Mouse (Mus musculus) liver, postnatal 0 days (tissue): ENCODE data around the gene Eepd1. TPM values are rescaled to one million over a fixed set of nuclear protein-coding genes. Genes with fewer than 3 reads are reported as not detected.
"Not testable (repeated sequence)": the region's sequence is repeated elsewhere in the genome, so short reads cannot be mapped to it uniquely, and the experiment has no call there.

Source experiments
- ATAC-seq: fragments of 200-750 bp; cut with Nextera tagmentation; 2 replicates; pipeline ENCODE4 v1.8.0; 2017; ENCODE audit warnings: mild to moderate bottlenecking, moderate library complexity
- DNase-seq: peaks from one replicate; pipeline ENCODE4 v3.0.0-alpha.2; 2016
- H3K27ac ChIP-seq: fragments of 300-500 bp; sonication (generic); 2 replicates; pipeline ENCODE4 v1.5.1; 2014; ENCODE audit warnings: antibody characterized with exemption, moderate library complexity, mild to moderate bottlenecking, low read depth
- H3K27me3 ChIP-seq: fragments of 300-500 bp; sonication (generic); 2 replicates; pipeline ENCODE4 v1.6.1; 2014; ENCODE audit warnings: low read length, control low read depth, mixed read lengths; ENCODE audit not compliant: insufficient read depth
- H3K36me3 ChIP-seq: fragments of 300-500 bp; sonication (generic); replicated peaks from 2 replicates; pipeline ENCODE4 v1.6.1; 2014; ENCODE audit warnings: mild to moderate bottlenecking, control low read depth, low read length, moderate library complexity, mixed read lengths; ENCODE audit not compliant: insufficient read depth
- H3K4me1 ChIP-seq: fragments of 300-500 bp; sonication (generic); 2 replicates; pipeline ENCODE4 v1.6.1; 2014; ENCODE audit warnings: antibody characterized with exemption, mild to moderate bottlenecking, control low read depth; ENCODE audit not compliant: insufficient read depth
- H3K4me2 ChIP-seq: fragments of 300-500 bp; sonication (generic); 2 replicates; pipeline ENCODE4 v1.6.1; 2014; ENCODE audit warnings: low read depth, mild to moderate bottlenecking, low read length, moderate library complexity, mixed read lengths
- H3K4me3 ChIP-seq: fragments of 300-500 bp; sonication (generic); 2 replicates; pipeline ENCODE4 v1.5.1; 2014; ENCODE audit warnings: low read depth, low read length
- H3K9ac ChIP-seq: fragments of 300-500 bp; sonication (generic); replicated peaks from 2 replicates; pipeline ENCODE4 v1.6.1; 2014; ENCODE audit warnings: mild to moderate bottlenecking, moderate library complexity
- H3K9me3 ChIP-seq: fragments of 300-500 bp; sonication (generic); 2 replicates; pipeline ENCODE4 v1.6.1; 2016; ENCODE audit warnings: mild to moderate bottlenecking, control low read depth, low read length, mixed read lengths
- CTCF ChIP-seq: sonication (generic); IDR thresholded peaks from 2 replicates; pipeline ENCODE4 v1.5.1; 2016; ENCODE audit warnings: antibody characterized with exemption, low read depth
- EP300 ChIP-seq: IDR thresholded peaks from 2 replicates; pipeline ENCODE4 v1.6.1; 2016; ENCODE audit warnings: antibody characterized with exemption, low read depth, mild to moderate bottlenecking
- WGBS: fragments of 180-500 bp; shearing (Covaris S2); extraction: QIAGEN DNeasy Blood & Tissue Kit; methylation state at CpG from one replicate; pipeline ENCODE4 v1.1.7; 2014; ENCODE audit not compliant: insufficient replicate concordance; 5-methylcytosine and 5-hydroxymethylcytosine counted together
- polyA plus RNA-seq: library from polyadenylated mRNA; unstranded; fragments of >200 nt; fragmentation: Nextera tagmentation; extraction: Ambion mirVana; gene quantifications from 2 replicates; pipeline ENCODE4 v1.2.1, GENCODE M21; 2015

The Eepd1 gene
- polyA plus RNA-seq = 7.6 and 7.8 TPM in 2 replicates

DNA sequence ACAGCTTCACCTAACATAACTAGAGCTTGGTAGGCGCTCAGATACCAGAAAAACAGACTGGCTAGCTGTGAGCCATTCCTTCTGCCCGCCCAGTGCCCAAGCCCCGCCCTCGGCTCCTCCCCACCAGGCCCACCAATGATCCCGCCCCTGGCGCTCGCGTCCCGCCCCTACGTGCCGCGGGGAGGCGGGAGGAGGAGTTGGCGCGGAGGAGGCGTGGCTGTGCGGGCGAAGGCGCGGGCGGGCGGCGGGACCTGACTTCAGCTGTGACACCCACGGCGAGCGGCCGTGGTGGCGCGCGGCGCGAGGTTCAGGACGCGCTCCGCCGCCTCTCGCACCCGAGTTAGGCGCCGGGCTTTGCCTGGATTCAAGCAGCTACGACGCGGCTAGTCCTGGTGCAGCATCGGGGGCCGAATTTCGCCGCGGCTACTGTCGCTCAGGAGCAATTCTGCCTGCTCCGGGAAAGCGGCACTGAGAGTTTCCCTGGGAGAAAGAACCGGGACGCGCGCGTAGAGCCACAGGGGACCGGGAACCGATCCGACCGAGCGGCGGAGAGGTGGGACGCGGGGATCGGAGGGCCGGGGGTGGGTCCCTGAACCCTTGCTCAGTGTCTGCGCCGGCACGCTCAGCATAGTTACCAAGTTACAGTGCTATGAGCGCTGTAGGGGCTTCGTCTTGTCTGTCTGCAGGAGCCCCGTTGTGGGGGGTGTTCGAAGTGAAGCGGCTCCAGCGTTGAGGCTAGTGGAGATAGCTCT lies at the start of gene Eepd1:
Gene Eepd1 (plus strand): TSS at position 204 of the 752 bp plus-strand sequence.
- Histone ChIP-seq H3K9me3 (no peaks in the 10 kb centered on the region), H3K27me3 (no peaks in the 10 kb centered on the region), H3K4me1 (peaks cover 45% of the 10 kb centered on the region), H3K27ac (peak within 1 kb of the TSS; percentile 91), H3K9ac (peak within 1 kb of the TSS; percentile 75), H3K4me2 (peak within 1 kb of the TSS; percentile 81), H3K4me3 (peak within 1 kb of the TSS; percentile 57), H3K36me3 (no peaks in the 10 kb centered on the region)
- WGBS = 3% methylated on average over 75 of the region's 75 CpGs
- peak; percentile 94 for ATAC-seq
- DNase-seq = peak; percentile 96
- TF ChIP-seq EP300 (no peak), CTCF (no peak)

- Histone ChIP-seq H3K9ac (no peak overlapping the region), H3K4me2 (no peak overlapping the region), H3K27me3 (no peaks in the 10 kb centered on the region), H3K4me3 (no peak overlapping the region), H3K27ac (no peak overlapping the region), H3K4me1 (no peaks in the 10 kb centered on the region), H3K9me3 (no peaks in the 10 kb centered on the region), H3K36me3 (no peaks in the 10 kb centered on the region)
- ATAC-seq (no peak), DNase-seq (no peak)
- TF ChIP-seq EP300 (no peak), CTCF (no peak)
- 76% methylated on average over 3 of the region's 3 CpGs for WGBS
Measured at GRCm38 (mm10) chr9:25438836-25439235, 42.5 kb upstream of the Eepd1 start.

DNA sequence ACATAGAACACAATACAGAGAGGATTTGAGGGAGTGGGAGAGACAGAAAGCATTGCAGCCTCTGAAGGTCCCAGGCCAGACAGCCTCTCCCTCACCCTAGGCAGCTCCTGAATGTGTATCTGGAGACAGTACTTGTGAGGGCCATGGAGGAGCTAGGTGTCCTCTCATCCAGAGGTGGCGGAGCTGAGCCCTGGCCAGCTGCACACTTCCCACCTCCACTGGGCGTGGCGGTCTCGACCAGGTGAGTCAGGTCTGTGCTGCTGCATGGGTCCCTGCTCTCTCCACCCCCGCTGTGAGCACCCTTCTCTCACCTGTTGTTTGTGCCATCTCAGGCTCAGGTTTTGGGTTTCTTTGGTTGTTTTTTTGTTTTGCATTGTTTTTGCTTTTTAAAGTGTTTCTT lies 41.3 kb upstream of the Eepd1 start:
- not testable (repeated sequence) for H3K4me3 ChIP-seq, H3K36me3 ChIP-seq, H3K4me1 ChIP-seq, H3K27me3 ChIP-seq, H3K9me3 ChIP-seq, ATAC-seq, DNase-seq, H3K27ac ChIP-seq, H3K4me2 ChIP-seq, H3K9ac ChIP-seq
- 88% methylated on average over 5 of the region's 5 CpGs for WGBS

- H3K36me3 ChIP-seq = no peaks in the 10 kb centered on the region
- ATAC-seq = no peak
- H3K9ac ChIP-seq = no peak overlapping the region
- H3K9me3 ChIP-seq = no peaks in the 10 kb centered on the region
- no peak for DNase-seq
- H3K27ac ChIP-seq = no peak overlapping the region
- TF ChIP-seq CTCF = no peak
- TF ChIP-seq EP300 = no peak
- no peaks in the 10 kb centered on the region for H3K27me3 ChIP-seq
- H3K4me2 ChIP-seq = no peak overlapping the region
- no peaks in the 10 kb centered on the region for H3K4me1 ChIP-seq
- no peak overlapping the region for H3K4me3 ChIP-seq
Measured at GRCm38 (mm10) chr9:25442041-25442440, 39.3 kb upstream of the Eepd1 start.

DNA sequence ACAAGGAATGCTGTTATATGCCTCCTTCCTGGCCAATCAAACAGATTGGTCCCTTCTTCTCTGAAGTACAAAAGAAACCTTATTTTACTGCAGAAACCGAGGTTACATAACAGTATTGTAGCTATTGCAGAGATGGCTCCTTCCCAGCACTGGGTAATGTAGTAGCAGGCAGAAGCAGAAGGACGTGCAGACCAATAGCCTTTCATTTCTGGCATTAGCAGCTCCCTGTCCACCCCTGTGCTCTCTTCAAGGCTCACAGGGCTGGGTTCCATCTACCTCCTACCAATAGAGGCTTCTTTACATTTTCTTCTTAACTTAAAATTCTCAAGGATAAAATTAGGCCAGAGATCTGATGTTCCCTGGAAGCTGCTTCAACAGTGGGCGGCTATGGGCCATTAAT lies 38.3 kb upstream of the Eepd1 start:
- ATAC-seq (no peak), DNase-seq (no peak)

DNA sequence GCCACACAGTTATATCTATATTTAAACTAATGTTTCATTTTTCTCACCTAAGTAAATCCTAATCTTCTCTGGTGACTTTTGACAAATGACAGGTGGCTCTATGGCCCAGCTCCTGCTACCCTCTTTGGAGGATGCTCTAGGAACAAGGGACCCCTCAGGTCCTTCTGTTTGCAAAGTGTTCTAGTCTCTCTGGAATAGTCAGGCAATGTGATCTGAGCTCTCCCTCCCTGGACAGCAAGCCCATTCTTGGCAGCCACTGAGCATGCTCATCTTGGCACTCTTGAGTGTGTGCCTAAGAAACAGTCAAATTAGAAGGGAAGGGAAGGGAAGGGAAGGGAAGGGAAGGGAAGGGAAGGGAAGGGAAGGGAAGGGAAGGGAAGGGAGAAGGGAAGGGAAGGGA lies 37.8 kb upstream of the Eepd1 start:
- Histone ChIP-seq H3K4me2 (no peak overlapping the region), H3K27ac (no peak overlapping the region), H3K9me3 (no peaks in the 10 kb centered on the region), H3K36me3 (no peaks in the 10 kb centered on the region), H3K9ac (no peak overlapping the region), H3K27me3 (no peaks in the 10 kb centered on the region), H3K4me1 (no peaks in the 10 kb centered on the region), H3K4me3 (no peak overlapping the region)
- DNase-seq = no peak
- TF ChIP-seq EP300 = no peak
- TF ChIP-seq CTCF = no peak
- no peak for ATAC-seq

More for the DNA sequence above, 38.3 kb upstream of the Eepd1 start:
- Histone ChIP-seq H3K36me3 (no peaks in the 10 kb centered on the region), H3K4me2 (no peak overlapping the region), H3K27me3 (no peaks in the 10 kb centered on the region), H3K4me1 (no peaks in the 10 kb centered on the region), H3K4me3 (no peak overlapping the region), H3K27ac (no peak overlapping the region), H3K9me3 (no peaks in the 10 kb centered on the region), H3K9ac (no peak overlapping the region)
- WGBS = 55% methylated on average over 3 of the region's 3 CpGs
- TF ChIP-seq CTCF (no peak), EP300 (no peak)
